In genomic region chr4:40843726-40844125, GRCm38 (mm10) we compare ENCODE assay signal across 9 mouse cellular contexts. TPM values are rescaled to one million over a fixed set of nuclear protein-coding genes. Genes with fewer than 3 reads are reported as not detected.
DNase-seq lines count a peak whose midpoint lies in the region; ATAC-seq lines count a peak whose summit lies in the region.
"Had no signal": no experiment of that assay in that cellular context is flagged by ENCODE, and none has a peak within 500 bp of the region (broad histone marks: within the 10 kb centered on the region; RNA-seq: fewer than 3 reads in every experiment).

No protein-coding gene starts in this region.

- ATAC-seq in activated CD4-positive, CD25-positive, alpha-beta regulatory T cell, adult 4 months = peak; percentile 4
- no peak for ATAC-seq in heart, embryonic 12.5 days (ENCODE audit: insufficient number of reproducible peaks, low FRiP score)
- ATAC-seq in liver, embryonic 11.5 days (replicated peaks; ENCODE audit: low FRiP score) = no peak

- H3K27me3 ChIP-seq in heart, embryonic 12.5 days (replicated peaks) = no peaks in the 10 kb centered on the region
- no peaks in the 10 kb centered on the region for H3K27me3 ChIP-seq in liver, embryonic 11.5 days (replicated peaks; ENCODE audit: control insufficient read depth, insufficient read depth, low read length)

- no peaks in the 10 kb centered on the region for H3K9me3 ChIP-seq in heart, embryonic 12.5 days (replicated peaks)
- no peaks in the 10 kb centered on the region for H3K9me3 ChIP-seq in liver, embryonic 11.5 days (ENCODE audit: control insufficient read depth, low read length)

- peaks cover 93% of the 10 kb centered on the region for H3K4me1 ChIP-seq in heart, embryonic 12.5 days (replicated peaks)
- peaks cover 75% of the 10 kb centered on the region for H3K4me1 ChIP-seq in liver, embryonic 11.5 days (replicated peaks; ENCODE audit: control insufficient read depth, insufficient read depth, low read length)

- intact Hi-C loops in left cerebral cortex, postnatal 25 days (cut with DNase I) = no loop called here

- 54% methylated on average over 8 of the region's 8 CpGs for WGBS in heart, embryonic 12.5 days
- 79% methylated on average over 8 of the region's 8 CpGs for WGBS in liver, embryonic 11.5 days

- H3K4me2 ChIP-seq in heart, embryonic 12.5 days = peak overlapping the region; percentile 23; the same call in 1 of the 2 replicates
- no peak overlapping the region for H3K4me2 ChIP-seq in liver, embryonic 11.5 days

- DNase-seq in kidney, adult 18-20 months = peak; percentile 27
- DNase-seq in kidney, adult 8-10 months = no peak
- no peak for DNase-seq in liver, embryonic 11.5 days (ENCODE audit: low spot score)
- DNase-seq in embryo, embryonic 10 days (ENCODE audit: low spot score) = no peak
- no peak for DNase-seq in spleen, postnatal 4 days (ENCODE audit: low spot score in 2 of 2)
- no peak for DNase-seq in left cerebral cortex, postnatal 25 days (ENCODE audit: low spot score in 2 of 2)

- H3K36me3 ChIP-seq in heart, embryonic 12.5 days = no peaks in the 10 kb centered on the region
- peaks cover 5% of the 10 kb centered on the region; the same call in 1 of the 2 replicates for H3K36me3 ChIP-seq in liver, embryonic 11.5 days (ENCODE audit: control insufficient read depth, insufficient read depth, low read length)

- H3K9ac ChIP-seq in heart, embryonic 12.5 days = peak overlapping the region; percentile 18; the same call in 1 of the 2 replicates
- 0 out of 2 replicates have a peak overlapping the region, but pooled peaks have one; percentile 10 for H3K9ac ChIP-seq in liver, embryonic 11.5 days (ENCODE audit: low read depth, low read length)

- peak overlapping the region; percentile 93 for H3K27ac ChIP-seq in heart, embryonic 12.5 days (ENCODE audit: poor library complexity, severe bottlenecking)
- no peak overlapping the region; the same call in 1 of the 2 replicates for H3K27ac ChIP-seq in liver, embryonic 11.5 days (ENCODE audit: low read depth, low read length)

- no peak overlapping the region for H3K4me3 ChIP-seq in heart, embryonic 12.5 days
- no peak overlapping the region for H3K4me3 ChIP-seq in liver, embryonic 11.5 days (ENCODE audit: low read depth, low read length)
- H3K4me3 ChIP-seq: erythroblast, embryonic 14.5 days had no signal

RNA-seq across cellular contexts. Expression of gene B4galt1, which starts 10.1 kb away (rescaled TPM):
- polyA plus RNA-seq in activated CD4-positive, CD25-positive, alpha-beta regulatory T cell, adult 4 months (2017; shearing (Covaris generic)) = 10 to 100 TPM; 58.7 to 75.3 TPM
- polyA plus RNA-seq in heart, embryonic 12.5 days (2016; fragmentation: Nextera tagmentation; extraction: Ambion mirVana) = 56.5 and 58.0 TPM in 2 replicates
- 49.0 and 50.4 TPM in 2 replicates for polyA plus RNA-seq in liver, embryonic 11.5 days (2014; fragmentation: Nextera tagmentation; extraction: Ambion mirVana)
- total RNA-seq in left cerebral cortex, postnatal 25 days (2021) = 1 to 10 TPM; 5.2 to 6.5 TPM
